Mouse (Mus musculus) lung, postnatal 10 days (tissue): ENCODE data around the gene Rhof.
A peak's percentile ranks its signal among the peaks of the same experiment; 100 is the strongest.

Experiments
- DNase-seq: peaks from one replicate; pipeline ENCODE4 v3.0.0; 2021

Rhof gene

DNA sequence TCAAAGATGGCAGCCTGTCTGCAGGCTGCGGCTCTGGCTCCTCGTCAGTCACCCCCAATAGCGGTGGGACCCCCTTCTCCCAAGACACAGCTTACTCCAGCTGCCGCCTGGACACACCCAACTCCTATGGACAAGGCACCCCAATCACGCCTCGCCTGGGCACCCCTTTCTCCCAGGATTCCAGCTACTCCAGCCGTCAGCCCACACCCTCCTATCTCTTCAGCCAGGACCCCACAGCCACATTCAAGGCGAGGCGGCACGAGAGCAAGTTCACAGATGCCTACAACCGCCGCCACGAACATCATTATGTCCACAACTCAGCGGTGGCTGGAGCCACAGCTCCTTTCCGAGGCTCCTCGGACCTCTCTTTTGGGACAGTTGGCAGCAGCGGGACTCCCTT is 15.1 kb upstream of the Rhof start:
- DNase-seq: no peak

DNA sequence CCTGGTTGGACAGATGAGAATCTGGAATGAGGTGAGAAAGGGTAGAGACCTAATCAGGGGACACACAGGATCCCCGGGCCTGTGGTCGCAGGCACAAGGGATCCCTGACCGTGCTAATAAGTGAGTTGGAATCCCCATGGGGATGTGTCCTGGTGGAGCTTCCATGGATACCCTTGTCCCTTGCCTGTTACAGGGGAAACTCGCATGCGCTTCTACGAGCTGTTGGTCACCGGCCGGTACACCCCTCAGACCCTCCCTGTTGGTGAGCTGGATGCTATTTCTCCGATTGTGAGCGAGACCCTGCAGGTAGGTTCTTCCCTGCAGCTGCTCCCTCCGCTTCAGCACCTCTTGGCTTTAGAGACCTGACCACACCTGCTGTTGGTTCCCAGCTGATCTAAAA is 13.9 kb upstream of the Rhof start:
- DNase-seq: no peak

DNA sequence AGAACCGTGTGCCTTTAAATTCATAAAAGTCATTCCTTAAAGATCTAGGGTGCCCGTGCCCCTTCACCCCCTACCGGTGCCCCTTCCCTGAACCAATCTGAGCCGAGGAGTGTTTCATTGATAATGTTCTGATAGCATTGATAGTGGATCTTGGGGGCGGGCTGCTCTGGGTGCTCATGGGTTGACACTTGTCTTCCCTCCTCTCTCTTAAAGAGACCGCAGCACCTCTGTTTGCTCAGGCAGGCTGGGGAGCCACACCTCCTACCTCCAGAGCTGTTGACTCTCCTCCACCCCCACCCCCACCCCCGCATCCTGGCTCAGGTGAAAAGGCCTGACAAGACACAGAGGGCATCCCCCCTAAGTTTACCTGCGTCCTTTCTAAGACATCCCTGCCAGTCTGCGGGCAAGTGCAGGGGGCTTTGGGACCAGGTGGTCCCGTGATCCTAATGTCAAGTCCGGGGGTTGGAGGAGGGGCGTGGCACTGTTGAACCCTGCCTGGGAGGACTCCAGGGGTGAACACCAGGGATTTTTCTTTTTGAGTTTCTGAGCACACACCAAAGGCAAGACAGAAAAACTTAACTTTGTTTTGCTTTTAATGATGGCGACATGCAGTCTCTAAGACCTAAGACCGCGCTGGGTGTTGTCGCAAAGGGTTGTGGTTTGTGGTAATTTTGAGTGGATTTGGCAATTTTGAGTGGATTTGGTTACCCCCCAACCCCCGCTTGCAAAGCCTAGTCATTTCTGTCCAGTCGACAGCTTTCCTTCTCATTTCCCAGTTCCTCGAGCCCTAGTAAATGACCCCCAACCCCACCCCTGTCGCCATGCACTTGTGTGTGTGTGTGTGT is 12.5 kb upstream of the Rhof start:
- DNase-seq: no peak

DNA sequence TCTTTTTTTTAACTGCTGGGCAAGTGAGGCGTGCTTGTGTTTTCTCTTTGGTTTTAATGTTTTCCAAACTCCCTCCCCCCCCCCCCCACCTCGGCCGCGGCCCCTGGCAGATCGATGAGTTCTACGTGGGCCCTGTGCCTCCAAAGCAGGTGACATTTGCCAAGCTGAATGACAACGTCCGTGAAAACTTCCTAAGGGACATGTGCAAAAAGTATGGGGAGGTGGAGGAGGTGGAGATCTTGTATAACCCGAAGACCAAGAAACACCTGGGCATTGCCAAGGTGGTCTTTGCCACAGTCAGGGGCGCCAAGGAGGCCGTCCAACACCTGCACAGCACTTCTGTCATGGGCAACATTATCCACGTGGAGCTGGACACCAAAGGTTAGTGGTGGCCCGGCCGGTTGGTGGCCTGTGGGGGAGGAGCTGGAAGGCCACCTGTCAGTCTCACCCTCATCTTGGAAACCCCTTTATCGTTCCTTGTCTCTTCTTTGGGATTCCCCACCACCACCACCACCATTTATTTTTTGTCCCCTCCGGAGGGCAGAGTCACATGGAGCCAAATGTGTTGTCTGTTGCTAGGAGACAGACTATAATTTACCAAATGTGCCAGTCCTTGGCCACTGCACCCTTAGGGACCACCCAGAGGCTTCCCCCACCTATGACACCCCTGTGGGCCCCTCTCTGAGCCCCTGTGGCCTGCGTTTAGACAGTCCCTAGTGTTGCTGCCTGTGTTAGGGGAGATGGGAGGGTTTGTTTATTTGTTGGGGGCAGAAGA is 11.7 kb upstream of the Rhof start:
- DNase-seq: no peak

DNA sequence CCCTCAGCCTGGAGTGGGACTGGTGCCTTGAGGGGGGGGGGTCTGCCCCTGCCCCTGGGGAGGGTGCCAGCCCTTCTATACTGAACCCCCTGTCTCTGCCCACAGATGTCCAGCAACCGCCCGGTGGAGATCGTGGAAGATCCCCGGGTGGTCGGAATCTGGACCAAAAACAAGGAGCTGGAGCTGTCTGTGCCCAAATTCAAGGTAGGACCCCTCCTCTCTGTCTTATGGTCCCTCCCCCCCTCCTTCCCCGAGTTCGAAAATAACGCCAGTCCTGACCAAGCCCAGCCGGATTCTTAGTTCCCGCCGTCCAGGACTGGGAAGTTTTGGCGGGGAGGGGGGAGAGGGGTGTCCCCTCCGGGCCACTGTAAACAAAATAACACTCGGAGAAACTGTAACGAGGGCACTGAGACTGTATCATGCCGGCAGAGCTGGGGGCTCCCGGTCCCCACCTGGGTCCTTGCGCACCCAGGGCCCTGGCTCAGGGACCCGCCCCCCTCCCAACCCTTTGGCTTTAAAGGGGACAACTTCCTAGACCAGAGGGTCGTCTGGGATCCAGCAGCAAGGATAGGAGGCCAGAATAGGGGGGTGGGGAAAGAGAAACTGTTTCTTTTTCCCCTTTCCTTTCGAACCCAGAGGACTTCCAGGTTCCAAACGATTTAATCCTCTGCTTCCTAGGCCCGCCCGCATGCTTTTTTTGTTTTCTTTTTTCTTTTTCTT is 10.9 kb upstream of the Rhof start:
- DNase-seq: peak; percentile 72

- DNase-seq: peak; percentile 69
Measured at GRCm38 (mm10) chr5:123142161-123143157, 10.0 kb upstream of the Rhof start, which contains the start of gene Setd1b. Setd1b (plus strand) TSS chr5:123142193.

- DNase-seq: peak; percentile 72
Measured at GRCm38 (mm10) chr5:123141555-123142160, 9.2 kb upstream of the Rhof start.

DNA sequence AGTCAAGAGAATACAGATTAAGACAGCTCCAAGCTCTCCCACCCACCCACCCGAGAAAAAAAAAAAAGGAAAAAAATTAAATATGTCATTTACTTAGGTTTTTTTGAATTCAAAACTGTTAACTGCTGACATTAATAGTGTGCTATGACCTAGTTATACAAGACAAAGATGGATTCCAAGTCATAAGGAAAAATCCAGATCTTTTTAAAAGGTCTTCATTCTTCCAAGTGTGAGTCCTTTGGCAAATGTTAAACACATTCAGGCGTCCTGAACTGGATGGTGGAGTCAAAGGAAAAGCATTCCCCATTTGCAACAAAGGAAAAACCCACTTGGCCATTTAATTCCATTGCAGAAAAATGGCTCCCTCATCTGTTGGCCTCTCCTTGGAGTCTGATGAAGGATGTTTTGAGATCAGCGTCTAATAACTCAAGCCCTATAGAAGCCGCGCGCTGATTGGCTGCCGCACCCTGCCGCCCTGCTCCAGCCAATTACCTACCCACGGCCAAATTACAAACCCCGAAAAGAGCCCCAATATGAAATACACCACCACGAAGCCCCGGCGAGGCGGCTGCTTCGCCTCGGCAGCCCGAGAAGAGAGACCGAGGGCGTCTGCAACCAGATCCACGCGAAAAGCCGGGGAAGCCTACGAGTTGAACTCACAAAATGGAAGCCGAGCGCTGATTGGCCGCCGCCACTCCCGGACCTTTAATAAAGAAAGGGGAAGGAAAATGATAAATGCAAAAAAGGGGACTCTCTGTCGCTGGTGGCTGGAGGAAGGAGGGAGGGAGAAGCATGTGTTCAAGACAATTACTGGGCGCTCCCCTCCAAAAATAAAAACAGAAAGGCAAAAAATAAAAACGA is 8.4 kb upstream of the Rhof start:
- DNase-seq: peak; percentile 93

- no peak for DNase-seq
Measured at GRCm38 (mm10) chr5:123139722-123140627, 7.5 kb upstream of the Rhof start.

GRCm38 (mm10) chr5:123138953-123139721 is 6.6 kb upstream of the Rhof start:
- peak; percentile 91 for DNase-seq

GRCm38 (mm10) chr5:123138230-123138911 is 5.9 kb upstream of the Rhof start:
- peak; percentile 90 for DNase-seq

- no peak for DNase-seq
Measured at GRCm38 (mm10) chr5:123137910-123138229, 5.4 kb upstream of the Rhof start.

DNA sequence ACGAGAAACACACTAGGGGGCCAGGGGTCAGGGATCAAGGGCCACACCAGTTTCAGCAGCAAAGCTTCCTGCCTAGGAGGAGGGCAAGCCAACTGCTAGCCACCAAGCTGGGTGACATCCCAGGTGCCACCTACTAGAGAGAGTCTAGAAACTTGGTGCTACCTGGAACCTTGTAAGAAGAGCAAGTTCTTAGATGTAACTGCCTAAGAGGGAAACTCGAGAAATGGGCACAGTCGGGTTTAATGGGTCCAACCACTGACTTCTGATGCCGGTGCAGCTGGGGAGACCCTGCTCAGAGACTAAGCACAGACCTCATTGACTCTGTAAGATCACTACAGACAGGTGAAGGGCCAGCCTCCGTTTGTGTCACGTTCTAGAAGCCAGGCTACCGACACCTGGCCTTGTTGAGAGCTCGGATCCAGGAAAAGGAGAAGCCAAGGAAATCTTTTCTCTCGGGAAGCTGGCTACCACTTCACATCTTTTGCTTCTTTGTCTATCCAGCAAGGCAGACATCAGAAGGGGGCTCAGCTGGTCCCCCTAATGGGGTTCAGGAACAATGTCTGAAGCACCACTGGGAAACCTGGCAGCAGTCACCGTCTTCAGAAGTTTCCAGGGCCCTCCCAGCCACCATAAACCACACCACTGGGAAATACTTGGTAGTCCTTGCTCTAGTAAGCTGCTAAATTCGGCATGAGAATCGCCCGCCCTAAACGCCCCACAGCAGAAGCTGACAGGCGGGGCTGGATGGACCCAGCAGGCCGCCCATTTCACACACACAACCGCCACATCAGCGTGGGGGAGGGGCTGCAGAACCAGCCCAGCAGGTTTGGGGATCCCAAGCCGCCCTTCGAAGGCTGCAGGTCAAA is 4.8 kb upstream of the Rhof start:
- DNase-seq: peak; percentile 94

GRCm38 (mm10) chr5:123136361-123137043 is 4.0 kb upstream of the Rhof start:
- DNase-seq: peak; percentile 97

- DNase-seq: peak; percentile 95
Measured at GRCm38 (mm10) chr5:123135471-123136360, 3.2 kb upstream of the Rhof start.
